ENCODE assay signal across 9 mouse cellular contexts in genomic region chr17:34026221-34026620, GRCm38 (mm10). TPM values are rescaled to one million over a fixed set of nuclear protein-coding genes. Genes with fewer than 3 reads are reported as not detected.
DNase-seq lines count a peak whose midpoint lies in the region; ATAC-seq and TF ChIP-seq lines count a peak whose summit lies in the region.
"Had no signal": no experiment of that assay in that cellular context is flagged by ENCODE, and none has a peak within 500 bp of the region (broad histone marks: within the 10 kb centered on the region; RNA-seq: fewer than 3 reads in every experiment).

No protein-coding gene starts in this region.

- H3K27me3 ChIP-seq in hindbrain, embryonic 12.5 days, result no peaks in the 10 kb centered on the region
- H3K27me3 ChIP-seq in midbrain, embryonic 15.5 days (replicated peaks), result no peaks in the 10 kb centered on the region

- peaks cover 37% of the 10 kb centered on the region for H3K36me3 ChIP-seq in hindbrain, embryonic 12.5 days
- peaks cover 12% of the 10 kb centered on the region; the same call in 1 of the 2 replicates for H3K36me3 ChIP-seq in midbrain, embryonic 15.5 days (replicated peaks)

- peak; percentile 39 for DNase-seq in CD4-positive, CD25-positive, alpha-beta regulatory T cell, adult 2 months (ENCODE audit: low read depth, low spot score)
- no peak for DNase-seq in layer of hippocampus, adult 2 months (ENCODE audit: low spot score in 2 of 2)
- no peak for DNase-seq in layer of hippocampus, adult 9-10 months (ENCODE audit: low spot score)
- DNase-seq in left cerebral cortex, postnatal 14 days (ENCODE audit: low spot score in 2 of 2), result no peak
- DNase-seq in layer of hippocampus, postnatal 36 days, result no peak

- H3K4me2 ChIP-seq in hindbrain, embryonic 12.5 days (replicated peaks), result peak overlapping the region; percentile 89
- peak overlapping the region; percentile 90 for H3K4me2 ChIP-seq in midbrain, embryonic 15.5 days

- H3K27ac ChIP-seq in layer of hippocampus, adult 2 months, result peak overlapping the region; percentile 40
- H3K27ac ChIP-seq in hindbrain, embryonic 12.5 days, result peak overlapping the region; percentile 97
- H3K27ac ChIP-seq in midbrain, embryonic 15.5 days, result peak overlapping the region; percentile 99
- H3K27ac ChIP-seq: kidney, postnatal 0 days had no signal

- peak overlapping the region; percentile 88 for H3K9ac ChIP-seq in hindbrain, embryonic 12.5 days
- no peak overlapping the region for H3K9ac ChIP-seq in midbrain, embryonic 15.5 days

- intact Hi-C loops in left cerebral cortex, postnatal 14 days (cut with DNase I), result no loop called here

- ATAC-seq in CD4-positive, CD25-positive, alpha-beta regulatory T cell, adult 4 months, result no peak
- no peak for ATAC-seq in hindbrain, embryonic 12.5 days (ENCODE audit: low FRiP score)
- ATAC-seq in midbrain, embryonic 15.5 days (replicated peaks), result no peak

- TF ChIP-seq CTCF in layer of hippocampus, adult 2 months (conservative IDR thresholded peaks at IDR 0.05), result no peak

- H3K4me3 ChIP-seq in layer of hippocampus, adult 2 months, result no peak overlapping the region
- peak overlapping the region; percentile 77 for H3K4me3 ChIP-seq in hindbrain, embryonic 12.5 days
- peak overlapping the region; percentile 75 for H3K4me3 ChIP-seq in midbrain, embryonic 15.5 days

- H3K4me1 ChIP-seq in hindbrain, embryonic 12.5 days, result peaks cover 68% of the 10 kb centered on the region
- peaks cover 73% of the 10 kb centered on the region for H3K4me1 ChIP-seq in midbrain, embryonic 15.5 days

- no peaks in the 10 kb centered on the region for H3K9me3 ChIP-seq in hindbrain, embryonic 12.5 days (replicated peaks)
- no peaks in the 10 kb centered on the region for H3K9me3 ChIP-seq in midbrain, embryonic 15.5 days

- 24% methylated on average over 2 of the region's 2 CpGs for WGBS in hindbrain, embryonic 12.5 days
- WGBS in midbrain, embryonic 15.5 days, result 6% methylated on average over 2 of the region's 2 CpGs

RNA-seq across cellular contexts. Expression of gene H2-Ke6, which starts 1.6 kb away (rescaled TPM):
- 10 to 100 TPM; 20.9 to 21.4 TPM for polyA plus RNA-seq in CD4-positive, CD25-positive, alpha-beta regulatory T cell, adult 4 months (2017; shearing (Covaris generic))
- 10 to 100 TPM; 55.6 to 59.5 TPM for total RNA-seq in layer of hippocampus, adult 2 months (2021)
- 57.5 and 67.6 TPM in 2 replicates for polyA plus RNA-seq in hindbrain, embryonic 12.5 days (2016; fragmentation: Nextera tagmentation; extraction: Ambion mirVana)
- polyA plus RNA-seq in midbrain, embryonic 15.5 days (2015; fragmentation: Nextera tagmentation; extraction: Ambion mirVana), result 65.6 and 74.1 TPM in 2 replicates
- total RNA-seq in left cerebral cortex, postnatal 14 days (2021), result 10 to 100 TPM; 27.7 to 30.1 TPM
- total RNA-seq in layer of hippocampus, postnatal 36 days (2021), result 10 to 100 TPM; 60.2 to 61.7 TPM

RNA-seq across cellular contexts. Expression of gene Ring1, which starts 1.7 kb away (rescaled TPM):
- polyA plus RNA-seq in CD4-positive, CD25-positive, alpha-beta regulatory T cell, adult 4 months (2017; shearing (Covaris generic)), result 1 to 10 TPM; 2.2 to 2.3 TPM
- total RNA-seq in layer of hippocampus, adult 2 months (2021), result 10 to 100 TPM; 39.6 to 45.2 TPM
- polyA plus RNA-seq in hindbrain, embryonic 12.5 days (2016; fragmentation: Nextera tagmentation; extraction: Ambion mirVana), result 28.2 and 29.7 TPM in 2 replicates
- polyA plus RNA-seq in midbrain, embryonic 15.5 days (2015; fragmentation: Nextera tagmentation; extraction: Ambion mirVana), result 22.8 and 26.3 TPM in 2 replicates
- 10 to 100 TPM; 25.3 to 30.8 TPM for total RNA-seq in left cerebral cortex, postnatal 14 days (2021)
- 10 to 100 TPM; 39.6 to 42.9 TPM for total RNA-seq in layer of hippocampus, postnatal 36 days (2021)

RNA-seq across cellular contexts. Expression of gene Slc39a7, which starts 5.3 kb away (rescaled TPM):
- polyA plus RNA-seq in CD4-positive, CD25-positive, alpha-beta regulatory T cell, adult 4 months (2017; shearing (Covaris generic)), result 10 to 100 TPM; 53.0 to 92.6 TPM
- 10 to 100 TPM; 97.7 to 98.9 TPM for total RNA-seq in layer of hippocampus, adult 2 months (2021)
- polyA plus RNA-seq in hindbrain, embryonic 12.5 days (2016; fragmentation: Nextera tagmentation; extraction: Ambion mirVana), result 179 and 187 TPM in 2 replicates
- polyA plus RNA-seq in midbrain, embryonic 15.5 days (2015; fragmentation: Nextera tagmentation; extraction: Ambion mirVana), result 178 and 184 TPM in 2 replicates
- 10 to 100 TPM; 95.3 to 99.9 TPM for total RNA-seq in left cerebral cortex, postnatal 14 days (2021)
- 10 to 100 TPM; 88.5 to 92.6 TPM for total RNA-seq in layer of hippocampus, postnatal 36 days (2021)

RNA-seq across cellular contexts. Expression of gene Rxrb, which starts 5.4 kb away (rescaled TPM):
- polyA plus RNA-seq in CD4-positive, CD25-positive, alpha-beta regulatory T cell, adult 4 months (2017; shearing (Covaris generic)), result 10 to 100 TPM; 11.2 to 12.5 TPM
- total RNA-seq in layer of hippocampus, adult 2 months (2021), result 10 to 100 TPM; 80.6 to 85.5 TPM
- polyA plus RNA-seq in hindbrain, embryonic 12.5 days (2016; fragmentation: Nextera tagmentation; extraction: Ambion mirVana), result 64.9 and 68.3 TPM in 2 replicates
- polyA plus RNA-seq in midbrain, embryonic 15.5 days (2015; fragmentation: Nextera tagmentation; extraction: Ambion mirVana), result 64.7 and 65.5 TPM in 2 replicates
- total RNA-seq in left cerebral cortex, postnatal 14 days (2021), result 10 to 100 TPM; 81.7 to 86.7 TPM
- 10 to 100 TPM; 77.8 to 79.2 TPM for total RNA-seq in layer of hippocampus, postnatal 36 days (2021)

RNA-seq across cellular contexts. Expression of gene Col11a2, which starts 13.0 kb away (rescaled TPM):
- under 1 TPM; 0.15 to 0.42 TPM for polyA plus RNA-seq in CD4-positive, CD25-positive, alpha-beta regulatory T cell, adult 4 months (2017; shearing (Covaris generic))
- total RNA-seq in layer of hippocampus, adult 2 months (2021), result 10 to 100 TPM; 18.9 to 23.1 TPM
- polyA plus RNA-seq in hindbrain, embryonic 12.5 days (2016; fragmentation: Nextera tagmentation; extraction: Ambion mirVana), result 7.8 and 18.0 TPM in 2 replicates
- polyA plus RNA-seq in midbrain, embryonic 15.5 days (2015; fragmentation: Nextera tagmentation; extraction: Ambion mirVana), result 3.2 and 4.8 TPM in 2 replicates
- total RNA-seq in left cerebral cortex, postnatal 14 days (2021), result 10 to 100 TPM; 16.6 to 22.6 TPM
- total RNA-seq in layer of hippocampus, postnatal 36 days (2021), result 10 to 100 TPM; 20.3 to 21.8 TPM

Comparison
In these comparisons a context has a peak if more than half of its experiments do, and no peak if none do; other contexts are left out.
1. H3K27ac ChIP-seq: peak in every context shown above with its lines; median percentile 99 in midbrain, embryonic 15.5 days; 97 in hindbrain, embryonic 12.5 days; 40 in layer of hippocampus, adult 2 months.